15 mouse cellular contexts compared by ENCODE assay signal in the genomic region with DNA sequence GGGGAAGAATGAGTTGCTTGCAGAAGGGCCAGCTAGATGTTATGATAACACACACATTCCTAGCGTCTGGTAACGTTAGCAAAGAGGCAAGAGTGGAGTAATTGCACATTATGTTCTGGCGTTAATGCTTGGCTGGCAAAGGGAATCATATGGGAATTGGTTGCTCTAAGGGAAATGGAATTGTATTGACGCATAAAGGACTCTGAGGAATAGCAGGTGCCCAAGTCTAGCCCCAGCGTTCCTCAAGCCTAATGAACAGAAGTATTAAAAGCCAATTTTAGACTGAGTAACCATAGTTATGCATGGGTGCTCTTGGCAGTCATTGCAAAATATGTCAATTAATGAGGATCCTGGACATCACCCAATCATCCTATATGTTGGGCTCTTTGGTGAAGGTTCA. TPM values are rescaled to one million over a fixed set of nuclear protein-coding genes. Genes with fewer than 3 reads are reported as not detected.
"Had no signal": no experiment of that assay in that cellular context is flagged by ENCODE, and none has a peak within 500 bp of the region (broad histone marks: within the 10 kb centered on the region; RNA-seq: fewer than 3 reads in every experiment).

No protein-coding gene starts in this region.

- H3K4me3 ChIP-seq: limb, embryonic 15.5 days; liver, embryonic 13.5 days; lung, embryonic 15.5 days; midbrain, embryonic 12.5 days; myocyte; neural tube, embryonic 15.5 days; stomach, embryonic 15.5 days had no signal

- DNase-seq: kidney, adult 9 months; layer of hippocampus, adult 9-11 months; layer of hippocampus, postnatal 36 days; liver, embryonic 13.5 days; liver, postnatal 0 days; right cerebral cortex, postnatal 4 days; spleen, adult 18-20 months; thymus, adult 2 months; thymus, postnatal 25 days had no signal

- H3K27me3 ChIP-seq: limb, embryonic 15.5 days; liver, embryonic 13.5 days; lung, embryonic 15.5 days; midbrain, embryonic 12.5 days; neural tube, embryonic 15.5 days; stomach, embryonic 15.5 days had no signal

- H3K9ac ChIP-seq: limb, embryonic 15.5 days; liver, embryonic 13.5 days; liver, postnatal 0 days; lung, embryonic 15.5 days; midbrain, embryonic 12.5 days; neural tube, embryonic 15.5 days; stomach, embryonic 15.5 days had no signal

- H3K36me3 ChIP-seq: limb, embryonic 15.5 days; liver, embryonic 13.5 days; lung, embryonic 15.5 days; midbrain, embryonic 12.5 days; neural tube, embryonic 15.5 days; stomach, embryonic 15.5 days had no signal

- ATAC-seq: liver, postnatal 0 days had no signal

- H3K27ac ChIP-seq: limb, embryonic 15.5 days; liver, embryonic 13.5 days; lung, embryonic 15.5 days; midbrain, embryonic 12.5 days; neural tube, embryonic 15.5 days; stomach, embryonic 15.5 days had no signal

- H3K4me2 ChIP-seq: limb, embryonic 15.5 days; liver, embryonic 13.5 days; lung, embryonic 15.5 days; midbrain, embryonic 12.5 days; neural tube, embryonic 15.5 days; stomach, embryonic 15.5 days had no signal

- H3K9me3 ChIP-seq: limb, embryonic 15.5 days; liver, embryonic 13.5 days; lung, embryonic 15.5 days; midbrain, embryonic 12.5 days; neural tube, embryonic 15.5 days; stomach, embryonic 15.5 days had no signal

- H3K4me1 ChIP-seq: limb, embryonic 15.5 days; liver, embryonic 13.5 days; lung, embryonic 15.5 days; midbrain, embryonic 12.5 days; neural tube, embryonic 15.5 days; stomach, embryonic 15.5 days had no signal

RNA-seq across cellular contexts. Expression of a gene that starts 50.1 kb away (rescaled TPM):
- polyA plus RNA-seq: midbrain, embryonic 12.5 days had no signal
